Comparison of ENCODE assay signal across 25 mouse cellular contexts in genomic region chr1:146185444-146185843, GRCm38 (mm10).
DNase-seq lines count a peak whose midpoint lies in the region; ATAC-seq and TF ChIP-seq lines count a peak whose summit lies in the region.
"Had no signal": no experiment of that assay in that cellular context is flagged by ENCODE, and none has a peak within 500 bp of the region (broad histone marks: within the 10 kb centered on the region; RNA-seq: fewer than 3 reads in every experiment).

No protein-coding gene starts in this region.

- no peak overlapping the region for H3K9ac ChIP-seq in forebrain, embryonic 13.5 days
- H3K9ac ChIP-seq in forebrain, embryonic 14.5 days (ENCODE audit: low read length) = no peak overlapping the region
- H3K9ac ChIP-seq in midbrain, embryonic 12.5 days (replicated peaks) = no peak overlapping the region
- H3K9ac ChIP-seq in midbrain, embryonic 13.5 days (replicated peaks) = no peak overlapping the region
- H3K9ac ChIP-seq in ES-E14 (ENCODE audit: insufficient read depth, low read depth, low read length, poor library complexity, severe bottlenecking) = no peak overlapping the region
- H3K9ac ChIP-seq: embryonic facial prominence, embryonic 13.5 days; embryonic facial prominence, embryonic 15.5 days; forebrain, embryonic 12.5 days had no signal

- H3K9me3 ChIP-seq in forebrain, embryonic 13.5 days (replicated peaks) = no peaks in the 10 kb centered on the region
- H3K9me3 ChIP-seq in forebrain, embryonic 14.5 days (replicated peaks; ENCODE audit: control insufficient read depth, low read length) = no peaks in the 10 kb centered on the region
- no peaks in the 10 kb centered on the region for H3K9me3 ChIP-seq in midbrain, embryonic 12.5 days
- no peaks in the 10 kb centered on the region for H3K9me3 ChIP-seq in midbrain, embryonic 13.5 days
- no peaks in the 10 kb centered on the region for H3K9me3 ChIP-seq in ES-E14 (ENCODE audit: control insufficient read depth, insufficient read depth, low read depth, low read length)
- H3K9me3 ChIP-seq: embryonic facial prominence, embryonic 13.5 days; embryonic facial prominence, embryonic 15.5 days; forebrain, embryonic 10.5 days; forebrain, embryonic 12.5 days had no signal

- H3K27me3 ChIP-seq in forebrain, embryonic 13.5 days = no peaks in the 10 kb centered on the region
- H3K27me3 ChIP-seq in forebrain, embryonic 14.5 days (replicated peaks; ENCODE audit: control insufficient read depth, insufficient read depth, low read length) = no peaks in the 10 kb centered on the region
- H3K27me3 ChIP-seq in midbrain, embryonic 12.5 days = no peaks in the 10 kb centered on the region
- H3K27me3 ChIP-seq in midbrain, embryonic 13.5 days = no peaks in the 10 kb centered on the region
- H3K27me3 ChIP-seq: CH12.LX; embryonic facial prominence, embryonic 13.5 days; embryonic facial prominence, embryonic 15.5 days; forebrain, embryonic 12.5 days had no signal

- H3K4me1 ChIP-seq in forebrain, embryonic 13.5 days = no peaks in the 10 kb centered on the region
- H3K4me1 ChIP-seq in forebrain, embryonic 14.5 days (ENCODE audit: control insufficient read depth, insufficient read depth, low read length) = no peaks in the 10 kb centered on the region
- no peaks in the 10 kb centered on the region for H3K4me1 ChIP-seq in midbrain, embryonic 12.5 days
- H3K4me1 ChIP-seq in midbrain, embryonic 13.5 days (replicated peaks) = no peaks in the 10 kb centered on the region
- H3K4me1 ChIP-seq in ES-E14 (ENCODE audit: control insufficient read depth in 2 of 2, insufficient read depth in 2 of 2, low read length in 2 of 2, poor library complexity in 1 of 2) = no peaks in the 10 kb centered on the region
- H3K4me1 ChIP-seq: embryonic facial prominence, embryonic 13.5 days; embryonic facial prominence, embryonic 15.5 days; forebrain, embryonic 10.5 days; forebrain, embryonic 12.5 days had no signal

- ATAC-seq in forebrain, embryonic 13.5 days = 0 out of 2 replicates have a peak, but pooled peaks have one; percentile 21
- ATAC-seq in forebrain, embryonic 14.5 days = no peak
- ATAC-seq in midbrain, embryonic 12.5 days (ENCODE audit: low FRiP score, low read depth) = 0 out of 2 replicates have a peak, but pooled peaks have one; percentile 16
- no peak for ATAC-seq in midbrain, embryonic 13.5 days
- ATAC-seq: CD4-positive, CD25-positive, alpha-beta regulatory T cell, adult 4 months; forebrain, embryonic 16.5 days had no signal

- DNase-seq in forebrain, embryonic 14.5 days (ENCODE audit: low spot score) = no peak
- no peak for DNase-seq in ES-E14 (ENCODE audit: low read depth, low spot score)
- DNase-seq in thymus, postnatal 25 days = no peak
- DNase-seq: adrenal gland, adult 2 months; adrenal gland, postnatal 10 days; adrenal gland, postnatal 25 days; B cell, adult 2 months; cerebellum, adult 11 months; cerebellum, adult 18-20 months; cerebellum, adult 8-10 months; cerebellum, adult 9-11 months; cerebellum, postnatal 14 days; cerebellum, postnatal 36 days; embryo, embryonic 11 days had no signal

- WGBS in forebrain, embryonic 13.5 days = 95% methylated on average over 2 of the region's 2 CpGs
- 100% methylated on average over 2 of the region's 2 CpGs for WGBS in forebrain, embryonic 14.5 days
- 97% methylated on average over 2 of the region's 2 CpGs for WGBS in midbrain, embryonic 12.5 days
- WGBS in midbrain, embryonic 13.5 days = 95% methylated on average over 2 of the region's 2 CpGs

- H3K4me2 ChIP-seq in forebrain, embryonic 13.5 days = no peak overlapping the region
- no peak overlapping the region for H3K4me2 ChIP-seq in forebrain, embryonic 14.5 days (ENCODE audit: low read length)
- H3K4me2 ChIP-seq in midbrain, embryonic 12.5 days (replicated peaks) = no peak overlapping the region
- H3K4me2 ChIP-seq in midbrain, embryonic 13.5 days (replicated peaks) = no peak overlapping the region
- H3K4me2 ChIP-seq: embryonic facial prominence, embryonic 13.5 days; embryonic facial prominence, embryonic 15.5 days; forebrain, embryonic 12.5 days had no signal

- in situ Hi-C loops in ES-E14 (cut with MboI; ENCODE audit: low sequenced_read_pairs in 2 of 2, unreplicated experiment in 2 of 2) = no loop called here

- H3K36me3 ChIP-seq in forebrain, embryonic 13.5 days (ENCODE audit: poor library complexity, severe bottlenecking) = no peaks in the 10 kb centered on the region
- no peaks in the 10 kb centered on the region for H3K36me3 ChIP-seq in forebrain, embryonic 14.5 days (ENCODE audit: control insufficient read depth, insufficient read depth, low read length)
- no peaks in the 10 kb centered on the region for H3K36me3 ChIP-seq in midbrain, embryonic 12.5 days
- no peaks in the 10 kb centered on the region for H3K36me3 ChIP-seq in midbrain, embryonic 13.5 days
- H3K36me3 ChIP-seq in ES-E14 (ENCODE audit: control insufficient read depth, insufficient read depth, low read length, poor library complexity, severe bottlenecking) = no peaks in the 10 kb centered on the region
- H3K36me3 ChIP-seq: embryonic facial prominence, embryonic 13.5 days; embryonic facial prominence, embryonic 15.5 days; forebrain, embryonic 10.5 days; forebrain, embryonic 12.5 days had no signal

- no peak overlapping the region for H3K4me3 ChIP-seq in forebrain, embryonic 13.5 days
- H3K4me3 ChIP-seq in forebrain, embryonic 14.5 days (ENCODE audit: low read depth, low read length) = no peak overlapping the region
- no peak overlapping the region for H3K4me3 ChIP-seq in midbrain, embryonic 12.5 days
- H3K4me3 ChIP-seq in midbrain, embryonic 13.5 days (replicated peaks) = no peak overlapping the region
- H3K4me3 ChIP-seq in ES-E14 (ENCODE audit: insufficient read depth in 1 of 2, low read depth in 1 of 2, low read length in 2 of 2, poor library complexity in 1 of 2, severe bottlenecking in 1 of 2) = no peak overlapping the region
- H3K4me3 ChIP-seq: embryonic facial prominence, embryonic 13.5 days; embryonic facial prominence, embryonic 15.5 days; erythroblast, embryonic 14.5 days; forebrain, embryonic 10.5 days; forebrain, embryonic 12.5 days had no signal

- no peak overlapping the region for H3K27ac ChIP-seq in forebrain, embryonic 13.5 days
- H3K27ac ChIP-seq in forebrain, embryonic 14.5 days (ENCODE audit: low read depth, low read length) = no peak overlapping the region
- no peak overlapping the region for H3K27ac ChIP-seq in midbrain, embryonic 12.5 days (replicated peaks)
- H3K27ac ChIP-seq in midbrain, embryonic 13.5 days = no peak overlapping the region
- H3K27ac ChIP-seq in ES-E14 (ENCODE audit: insufficient read depth, low read depth, low read length, poor library complexity, severe bottlenecking) = no peak overlapping the region
- H3K27ac ChIP-seq: embryonic facial prominence, embryonic 13.5 days; embryonic facial prominence, embryonic 15.5 days; forebrain, embryonic 10.5 days; forebrain, embryonic 12.5 days had no signal

TF ChIP-seq in ES-E14, 5 proteins besides CTCF, POLR2A, EP300 and RAD21:
- TF ChIP-seq MAFK (IDR thresholded peaks at IDR 0.05; ENCODE audit: insufficient read depth, low read depth, low read length) = 0 out of 2 replicates have a peak, but pooled peaks have one; percentile 15
- no peak for TF ChIP-seq HCFC1 (IDR thresholded peaks at IDR 0.05; ENCODE audit: borderline replicate concordance, insufficient read depth, low read length)

Comparison
In these comparisons a context has a peak if more than half of its experiments do, and no peak if none do; other contexts are left out.
1. ATAC-seq: peak in forebrain, embryonic 13.5 days (single experiment) and midbrain, embryonic 12.5 days (single experiment); none in forebrain, embryonic 14.5 days (single experiment) and midbrain, embryonic 13.5 days (single experiment).